Mouse (Mus musculus): Measurements from ENCODE around the gene Hapln4.
"Not testable (repeated sequence)": the region's sequence is repeated elsewhere in the genome, so short reads cannot be mapped to it uniquely, and the experiment has no call there.

DNA sequence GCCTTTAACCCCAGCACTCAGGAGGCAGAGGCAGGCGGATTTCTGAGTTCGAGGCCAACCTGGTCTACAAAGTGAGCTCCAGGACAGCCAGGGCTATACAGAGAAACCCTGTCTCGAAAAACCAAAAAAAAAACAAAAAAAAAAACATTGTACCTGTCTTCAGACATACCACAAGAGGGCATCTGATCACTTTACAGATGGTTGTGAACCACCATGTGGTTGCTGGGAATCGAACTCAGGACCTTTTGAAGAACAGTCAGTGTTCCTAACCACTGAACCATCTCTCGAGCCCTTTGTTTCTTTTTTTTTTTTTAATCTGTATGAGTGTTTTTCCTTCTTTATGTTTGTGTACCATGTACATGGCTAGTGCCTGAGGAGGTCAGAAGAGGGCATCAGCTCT is 32.8 kb upstream of the Hapln4 start:
- not testable (repeated sequence) for TF ChIP-seq CTCF (IDR thresholded peaks at IDR 0.05; ENCODE audit: borderline replicate concordance, insufficient read depth, low read depth, low read length); POLR2A (IDR thresholded peaks at IDR 0.05; ENCODE audit: borderline replicate concordance, insufficient read depth, low read length)
